Mouse (Mus musculus) layer of hippocampus, postnatal 36 days (tissue): ENCODE measurements around the gene Mmaa. TPM values are rescaled to one million over a fixed set of nuclear protein-coding genes. Genes with fewer than 3 reads are reported as not detected.

Experiments
- DNase-seq, 2 experiments: peaks; one replicate each; pipeline ENCODE4 v3.0.0; 2022
- total RNA-seq, 2 experiments: library from RNA; stranded (reverse); gene quantifications; 2 replicates each; pipeline ENCODE4 v1.2.3; 2021

Mmaa gene
- total RNA-seq = 10 to 100 TPM; 29.2 to 32.2 TPM

DNA sequence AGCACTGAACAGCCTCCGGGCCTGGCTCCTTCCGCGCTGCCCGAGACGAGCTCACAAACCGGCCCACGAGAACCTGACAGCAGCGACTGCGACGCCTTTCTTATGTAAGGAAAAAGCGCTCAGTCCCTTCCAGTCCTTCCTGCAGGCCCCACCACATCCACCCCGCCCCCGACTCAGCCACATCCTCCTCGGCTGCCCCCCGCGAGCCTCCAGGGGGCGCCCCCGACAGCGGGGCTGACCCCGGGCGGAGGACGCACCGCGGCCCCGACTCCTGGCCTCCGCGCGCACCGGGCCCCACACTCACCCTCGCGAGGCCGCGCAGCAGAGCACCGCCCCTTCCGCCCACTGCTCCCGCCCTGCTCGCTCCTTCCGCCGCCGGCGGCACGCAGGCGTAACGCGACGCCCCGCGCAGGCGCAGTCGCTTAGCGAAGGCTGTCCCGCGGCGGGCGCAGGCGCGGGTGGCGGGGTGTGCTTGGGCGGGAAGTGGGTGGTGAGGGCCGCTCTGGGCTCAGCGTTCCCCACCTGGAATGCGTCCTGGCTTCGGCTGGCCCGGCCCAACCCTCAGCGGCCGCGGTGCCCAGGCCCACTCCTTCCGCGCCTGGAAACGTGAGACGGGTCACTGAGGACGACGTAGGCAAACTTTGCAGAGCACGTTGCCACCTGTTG is at the start of gene Mmaa:
Gene Mmaa (minus strand): TSS at position 328 of the 666 bp plus-strand sequence.
- peak; percentile 97 for DNase-seq

DNA sequence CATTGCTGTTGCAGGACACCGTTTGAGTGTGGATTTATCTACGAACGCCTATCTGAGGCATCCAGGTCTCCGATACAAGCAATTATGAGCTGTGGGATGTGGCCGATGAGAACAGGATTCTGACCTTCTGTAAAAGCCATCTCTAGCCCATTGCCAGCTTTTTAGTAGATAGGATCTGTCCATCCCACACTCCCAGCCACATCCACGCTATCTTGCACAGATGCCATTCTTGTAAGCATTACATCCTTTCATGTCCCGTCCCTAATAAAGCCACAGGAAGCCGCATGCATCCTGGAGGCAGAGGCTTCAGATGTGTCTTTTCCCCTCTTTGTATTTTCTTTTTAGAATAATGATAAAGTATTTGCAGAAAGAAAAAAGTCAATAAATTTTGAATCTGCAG is 46.5 kb upstream of the Mmaa start:
- DNase-seq = no peak

DNA sequence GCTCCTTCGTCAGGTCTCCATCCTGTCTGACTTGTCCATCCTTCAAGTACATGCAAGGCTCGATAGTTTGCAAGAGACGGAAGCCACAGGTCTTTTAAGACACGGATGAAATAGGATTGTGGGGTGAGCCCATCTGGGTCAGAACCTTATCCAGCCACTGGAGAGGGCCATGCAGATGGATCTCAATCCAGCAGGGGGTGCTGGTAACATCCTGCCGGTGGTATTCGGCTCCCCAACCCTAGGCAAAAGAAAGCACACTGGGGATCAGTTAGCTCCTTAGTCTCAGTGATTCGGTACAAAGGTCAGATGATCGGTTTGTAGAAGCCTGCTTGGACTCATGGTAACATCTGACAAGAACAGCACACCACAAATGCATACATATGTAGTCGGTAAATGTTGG is 44.8 kb upstream of the Mmaa start:
- peak in 1 of 2 experiments; percentile 14 for DNase-seq

DNA sequence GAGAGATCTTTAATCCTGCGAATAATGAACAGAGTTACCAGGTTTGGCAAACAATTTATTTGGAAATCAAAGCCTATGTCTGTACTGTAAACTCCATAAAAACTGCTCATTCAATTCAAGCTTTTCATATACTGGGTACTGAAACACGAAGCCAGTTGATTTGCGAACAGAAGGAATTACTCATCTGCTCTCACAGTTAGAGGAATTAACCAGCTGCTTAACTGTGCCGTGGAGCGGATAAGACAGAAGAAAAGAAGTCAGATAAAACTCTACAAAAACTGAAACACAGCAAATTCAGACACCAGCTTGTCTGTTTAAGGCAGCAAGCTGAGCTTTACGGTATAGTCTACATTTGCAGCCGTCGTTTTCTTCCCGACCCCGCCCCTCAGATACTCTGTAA is 43.9 kb upstream of the Mmaa start:
- no peak for DNase-seq

DNA sequence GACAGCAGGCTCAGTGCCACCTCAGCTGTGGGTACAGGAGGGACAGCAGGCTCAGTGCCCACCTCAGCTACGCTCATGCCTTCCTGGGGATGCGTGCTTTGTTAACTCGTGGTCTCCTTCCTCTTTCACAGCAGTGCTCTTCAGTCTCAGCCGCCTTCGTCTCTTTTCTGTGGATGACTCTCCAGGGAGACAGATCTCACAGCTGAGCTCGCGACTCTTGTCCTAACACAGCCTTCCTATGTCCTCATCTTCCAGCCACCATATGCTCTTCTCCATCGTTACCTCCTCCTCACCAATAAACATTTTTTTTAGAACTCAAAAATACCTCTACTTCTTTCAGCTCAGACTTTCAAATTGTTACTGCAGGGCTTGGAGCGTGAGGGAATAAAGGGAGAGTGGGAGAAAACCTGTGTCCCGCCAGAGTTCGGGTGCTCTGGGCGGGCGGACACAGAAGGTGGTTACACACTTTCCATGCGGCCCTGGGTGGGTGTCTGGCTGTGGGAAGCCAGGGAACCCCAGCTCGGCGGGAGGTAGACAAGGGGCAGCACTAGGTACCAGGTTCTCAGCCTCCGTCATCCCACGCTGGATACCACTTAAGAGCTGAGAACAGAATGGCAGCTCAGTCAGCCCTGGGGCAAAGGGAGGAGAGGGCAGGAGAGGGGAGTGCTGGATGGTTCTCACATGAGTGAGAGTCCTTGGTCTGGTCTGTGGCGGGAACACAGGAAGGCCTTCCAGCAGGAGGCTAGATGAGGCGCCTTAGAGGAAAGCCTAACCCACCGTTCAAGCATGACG is 37.6 kb upstream of the Mmaa start:
- DNase-seq = no peak

DNA sequence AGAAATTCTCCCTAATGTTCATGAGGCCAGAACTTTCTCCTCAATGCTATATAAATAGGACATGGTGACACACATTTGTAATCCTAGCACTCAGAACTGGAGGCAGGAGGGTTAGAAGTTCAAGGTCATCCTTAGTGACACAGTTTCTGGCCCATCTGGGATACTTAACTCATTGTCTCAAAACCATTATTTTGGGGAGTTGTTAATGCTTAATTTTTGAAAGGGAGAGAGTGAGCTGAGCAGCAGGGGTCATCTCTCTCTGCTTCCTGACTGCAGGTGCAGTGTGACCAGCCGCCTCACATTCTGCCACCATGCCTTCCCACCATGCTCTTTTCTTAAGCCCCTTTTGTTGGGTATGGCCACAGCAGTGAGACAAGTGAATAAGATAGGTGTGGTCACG is 36.8 kb upstream of the Mmaa start:
- no peak for DNase-seq

GRCm38 (mm10) chr8:79331017-79331416 is 36.3 kb upstream of the Mmaa start:
- no peak for DNase-seq

GRCm38 (mm10) chr8:79329735-79330134 is 35.0 kb upstream of the Mmaa start:
- DNase-seq = no peak

- DNase-seq = no peak
Observed at GRCm38 (mm10) chr8:79329182-79329581, 34.4 kb upstream of the Mmaa start.

DNA sequence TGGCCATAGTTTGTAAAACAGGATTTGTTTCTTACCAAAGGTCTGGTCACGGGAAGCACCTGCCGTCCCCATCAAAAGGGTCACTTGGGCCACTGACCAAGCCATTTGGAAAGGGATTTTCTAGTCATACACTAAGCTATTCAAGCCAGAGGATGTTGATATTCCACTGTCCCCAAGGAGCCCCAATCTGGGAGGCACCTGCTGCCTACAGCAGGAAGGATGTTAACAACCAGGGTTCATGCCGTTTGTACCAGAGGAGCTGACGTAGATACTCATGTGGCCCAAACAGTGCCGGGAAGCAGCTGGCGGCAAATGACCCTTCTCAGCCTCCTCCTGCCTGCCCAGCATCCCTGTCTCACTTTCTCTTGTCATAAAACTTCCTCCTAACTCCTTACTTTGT is 30.8 kb upstream of the Mmaa start:
- no peak for DNase-seq

GRCm38 (mm10) chr8:79324928-79325327 is 30.2 kb upstream of the Mmaa start:
- no peak for DNase-seq

GRCm38 (mm10) chr8:79324036-79324435 is 29.3 kb upstream of the Mmaa start:
- no peak for DNase-seq

GRCm38 (mm10) chr8:79323121-79323520 is 28.4 kb upstream of the Mmaa start:
- no peak for DNase-seq

GRCm38 (mm10) chr8:79310801-79311200 is 16.1 kb upstream of the Mmaa start:
- no peak for DNase-seq

- DNase-seq = no peak
Observed at GRCm38 (mm10) chr8:79305941-79306340, 11.2 kb upstream of the Mmaa start.

- DNase-seq = no peak
Observed at GRCm38 (mm10) chr8:79301548-79301947, 6.8 kb upstream of the Mmaa start.

DNA sequence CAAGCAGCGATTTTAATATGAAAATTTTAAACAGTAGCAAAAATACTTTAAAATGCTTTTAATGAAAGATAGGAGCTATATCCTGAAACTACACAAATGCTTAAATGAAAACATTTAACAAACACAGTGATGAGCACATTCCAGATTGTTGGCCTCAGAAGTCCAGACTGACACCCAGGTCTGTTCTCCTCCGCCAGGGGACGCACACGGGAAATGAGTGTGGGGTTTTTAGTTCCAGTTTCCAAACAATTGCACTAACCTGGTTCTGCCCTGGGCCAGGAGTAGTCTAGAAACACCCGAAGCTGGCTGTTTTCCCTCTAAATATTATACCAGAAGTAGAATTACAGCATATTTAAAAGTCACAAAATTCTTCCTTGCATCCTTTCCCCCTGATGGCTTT is 5.0 kb upstream of the Mmaa start:
- no peak for DNase-seq

DNA sequence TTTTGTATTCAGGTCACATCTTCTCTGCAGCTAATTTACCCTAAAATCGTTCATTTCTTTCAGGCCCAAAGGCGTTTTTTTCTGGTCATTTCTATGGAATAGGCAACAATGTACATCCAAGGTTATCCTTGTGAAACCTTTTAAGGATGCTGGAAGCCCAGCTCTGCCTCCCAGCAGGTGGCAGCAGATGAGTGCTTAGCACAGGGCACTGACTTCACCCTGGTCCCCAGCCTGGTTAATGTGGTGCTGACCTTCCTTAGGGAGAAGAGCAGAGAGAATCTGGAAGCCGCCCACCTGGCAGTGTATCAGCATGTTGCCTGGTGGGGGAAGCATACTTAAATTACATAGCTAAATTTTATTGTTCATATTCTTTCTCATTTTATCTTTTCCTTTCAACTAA is 3.0 kb upstream of the Mmaa start:
- DNase-seq = peak; percentile 56 to 57

DNA sequence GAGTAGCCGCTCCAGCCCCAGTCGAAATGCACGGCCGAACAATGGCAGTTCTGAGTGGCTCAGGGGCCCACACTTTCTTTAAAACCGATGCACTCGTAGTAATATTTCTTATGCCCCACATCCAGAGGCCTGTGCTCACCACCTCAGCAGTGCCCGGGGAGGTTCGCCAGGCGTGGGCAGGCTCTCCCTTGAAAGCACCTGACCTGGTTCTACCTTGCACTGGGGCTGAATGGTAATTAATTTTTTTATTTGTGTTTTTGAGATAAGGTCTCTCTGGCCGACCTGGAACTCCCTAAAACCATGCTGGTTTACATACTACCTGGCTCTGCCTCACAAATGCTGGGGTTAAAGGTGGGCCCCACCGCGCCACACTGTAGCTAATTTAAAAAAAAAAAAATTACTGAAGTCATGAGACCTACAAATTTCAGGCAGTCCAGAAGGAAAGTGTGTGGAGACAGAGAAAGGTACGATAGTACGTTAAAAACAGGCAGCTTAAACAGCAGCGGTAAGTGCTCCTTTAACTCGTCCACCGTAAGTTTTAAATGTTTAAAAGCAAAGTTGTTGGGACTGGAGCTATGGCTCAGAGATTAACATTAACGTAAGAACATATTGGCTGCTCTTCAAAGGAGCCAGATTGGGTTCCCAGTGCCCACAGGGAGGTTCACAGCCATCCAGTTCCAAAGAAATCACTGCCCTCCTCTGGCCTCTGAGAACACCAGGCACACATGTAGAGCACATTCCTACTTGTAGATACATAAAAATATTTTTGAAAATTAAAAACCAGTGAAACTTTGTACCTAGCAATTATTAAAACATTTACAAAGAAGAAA is 754 bp upstream of the Mmaa start:
- DNase-seq = no peak

DNA sequence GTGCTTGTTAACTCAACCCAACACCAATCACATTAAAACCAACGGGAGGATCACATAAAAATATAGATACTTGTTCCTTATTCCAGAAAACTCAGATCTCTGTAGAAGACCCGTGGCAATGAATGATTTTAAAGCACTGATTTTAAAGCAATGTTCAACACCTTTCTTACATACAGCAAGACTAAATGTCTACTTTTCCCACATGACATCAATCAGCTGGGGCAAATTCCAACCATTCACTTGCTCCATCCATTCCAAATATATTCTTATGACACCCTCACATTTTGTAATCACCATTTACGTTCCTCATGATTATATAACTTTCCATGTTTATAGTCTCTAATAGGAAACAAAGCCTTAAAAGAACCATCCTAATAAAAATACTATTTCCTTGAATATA is 896 bp downstream of the Mmaa start:
- no peak for DNase-seq

GRCm38 (mm10) chr8:79292712-79293264 is 1.9 kb downstream of the Mmaa start:
- no peak for DNase-seq

GRCm38 (mm10) chr8:79289592-79289991 is 5.1 kb downstream of the Mmaa start:
- no peak for DNase-seq

DNA sequence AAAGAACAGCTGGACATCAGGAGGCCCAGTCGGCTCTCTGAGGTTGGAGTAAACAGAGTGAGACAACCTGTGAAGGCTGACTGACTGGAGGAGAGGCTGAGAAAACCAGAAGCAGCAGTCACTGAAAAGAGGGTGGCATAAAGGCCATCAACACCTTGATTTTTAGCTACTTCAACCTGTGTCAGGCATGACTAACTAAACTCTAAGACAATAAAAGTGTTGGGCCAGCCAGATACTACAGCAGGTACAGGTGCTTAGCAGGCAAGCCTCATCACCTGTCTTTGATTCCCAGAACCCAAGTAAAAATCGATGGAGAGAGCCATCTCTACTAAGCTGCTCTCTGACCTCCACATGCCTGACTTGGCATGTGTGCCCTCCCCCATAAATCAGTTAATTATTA is 6.1 kb downstream of the Mmaa start:
- no peak for DNase-seq
